Mouse (Mus musculus) MEL (cell line): ENCODE data around the gene Ak5.

ENCODE experiments used
- BHLHE40 ChIP-seq: IDR thresholded peaks from 2 replicates; pipeline ENCODE4 v1.6.1; 2012; ENCODE audit warnings: low read depth, mild to moderate bottlenecking, inconsistent platforms, low read length, improper control_type of control experiment, borderline replicate concordance
- CHD2 ChIP-seq: IDR thresholded peaks from 2 replicates; pipeline ENCODE4 v1.6.1; 2011; ENCODE audit warnings: low read length, improper control_type of control experiment
- CTCF ChIP-seq, 3 experiments: IDR thresholded peaks in 2 of 3; conservative IDR thresholded peaks in 1 of 3; 2 replicates each; pipeline ENCODE4 v1.5.1; 2011 to 2012; ENCODE audit warnings: low read length in 3 of 3, low read depth in 2 of 3, mild to moderate bottlenecking in 2 of 3, improper control_type of control experiment in 1 of 3, inconsistent platforms in 1 of 3, mixed read lengths in 1 of 3, moderate library complexity in 1 of 3; ENCODE audit not compliant: control insufficient read depth in 1 of 3, insufficient read depth in 1 of 3, poor library complexity in 1 of 3, severe bottlenecking in 1 of 3
- EP300 ChIP-seq, 2 experiments: IDR thresholded peaks; 2 replicates each; pipeline ENCODE4 v1.6.1; 2011; ENCODE audit warnings: improper control_type of control experiment in 2 of 2, low read length in 2 of 2, low read depth in 1 of 2, mild to moderate bottlenecking in 1 of 2
- ETS1 ChIP-seq: IDR thresholded peaks from 2 replicates; pipeline ENCODE4 v1.6.1; 2012; ENCODE audit warnings: low read depth, mild to moderate bottlenecking, inconsistent platforms, low read length, improper control_type of control experiment, moderate library complexity
- GATA1 ChIP-seq: IDR thresholded peaks from 2 replicates; pipeline ENCODE4 v1.6.1; 2011; ENCODE audit warnings: low read depth, low read length, improper control_type of control experiment
- HCFC1 ChIP-seq: IDR thresholded peaks from 2 replicates; pipeline ENCODE4 v1.6.1; 2012; ENCODE audit warnings: low read depth, mild to moderate bottlenecking, inconsistent platforms, low read length, improper control_type of control experiment, moderate library complexity
- MEF2A ChIP-seq: IDR thresholded peaks from 2 replicates; pipeline ENCODE4 v1.6.1; 2014; ENCODE audit warnings: low read depth, mild to moderate bottlenecking, inconsistent platforms, low read length, improper control_type of control experiment; ENCODE audit not compliant: poor library complexity, insufficient replicate concordance, severe bottlenecking; ENCODE audit errors: extremely low read depth
- MYC ChIP-seq: IDR thresholded peaks from 2 replicates; pipeline ENCODE4 v1.6.1; 2011; ENCODE audit warnings: low read depth, mild to moderate bottlenecking, low read length, improper control_type of control experiment, moderate library complexity
- POLR2A ChIP-seq, 2 experiments: IDR thresholded peaks; 2 replicates each; pipeline ENCODE4 v1.6.1; 2011 to 2012; ENCODE audit warnings: low read length in 2 of 2, mild to moderate bottlenecking in 2 of 2, control low read depth in 1 of 2, improper control_type of control experiment in 1 of 2, low read depth in 1 of 2, moderate library complexity in 1 of 2; ENCODE audit not compliant: control insufficient read depth in 1 of 2, insufficient read depth in 1 of 2, poor library complexity in 1 of 2
- TAL1 ChIP-seq: IDR thresholded peaks from 2 replicates; pipeline ENCODE4 v1.6.1; 2012; ENCODE audit warnings: mild to moderate bottlenecking, inconsistent platforms, low read length, moderate library complexity, mixed read lengths
- USF1 ChIP-seq: IDR thresholded peaks from 2 replicates; pipeline ENCODE4 v1.6.1; 2014; ENCODE audit warnings: low read depth, mild to moderate bottlenecking, inconsistent platforms, low read length, improper control_type of control experiment, moderate library complexity
- ZKSCAN1 ChIP-seq: IDR thresholded peaks from 2 replicates; pipeline ENCODE4 v1.6.1; 2012; ENCODE audit warnings: low read depth, mild to moderate bottlenecking, inconsistent platforms, low read length, improper control_type of control experiment, moderate library complexity
- ZNF384 ChIP-seq: IDR thresholded peaks from 2 replicates; pipeline ENCODE4 v1.6.1; 2012; ENCODE audit warnings: low read depth, mild to moderate bottlenecking, inconsistent platforms, low read length, improper control_type of control experiment

DNA sequence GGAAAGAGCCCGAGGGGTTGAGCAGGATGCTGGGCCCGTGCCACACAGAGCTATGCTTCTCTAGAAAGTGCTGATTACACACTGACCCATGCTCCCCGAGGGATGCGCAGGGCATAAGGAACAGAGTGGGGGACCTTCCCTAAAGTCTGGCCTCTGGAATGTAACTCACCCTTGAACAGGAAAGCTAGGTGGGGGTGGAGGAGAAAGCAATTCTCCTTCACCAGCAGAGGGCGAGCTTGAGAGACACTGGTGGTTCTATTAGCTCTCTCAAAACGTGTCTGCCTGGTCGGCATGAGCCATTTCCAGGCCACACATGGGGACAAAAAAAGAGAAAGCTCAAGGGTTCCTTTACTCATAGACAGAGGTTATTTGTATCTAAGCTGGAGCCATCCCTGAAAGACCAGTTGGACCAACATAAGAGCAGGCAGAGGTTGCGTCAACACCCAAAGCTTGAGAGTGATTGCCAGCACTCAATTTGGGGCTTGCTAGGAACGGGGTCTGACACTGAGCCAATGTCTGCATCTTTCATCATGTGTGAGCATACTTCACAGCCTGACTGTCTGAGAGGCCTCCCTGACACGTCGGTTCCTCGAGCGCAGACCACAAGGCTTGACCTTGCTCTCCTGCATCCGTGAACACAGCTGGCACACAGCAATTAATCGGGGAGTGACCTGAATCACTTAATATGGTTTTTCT is 193.4 kb downstream of the Ak5 start:
- TF ChIP-seq GATA1 (no peak), MEF2A (no peak), CTCF (IDR thresholded peaks at IDR 0.05 in 2 of 3, conservative IDR thresholded peaks at IDR 0.05 in 1 of 3; ENCODE audit: control insufficient read depth in 1 of 3, insufficient read depth in 1 of 3, low read depth in 2 of 3, low read length in 3 of 3, poor library complexity in 1 of 3, severe bottlenecking in 1 of 3) (peak; percentile 76 to 91 (median 88)), BHLHE40 (no peak), ZKSCAN1 (no peak), CHD2 (no peak), ZNF384 (no peak), POLR2A (IDR thresholded peaks at IDR 0.05; ENCODE audit: control insufficient read depth in 1 of 2, insufficient read depth in 1 of 2, low read depth in 1 of 2, low read length in 2 of 2, poor library complexity in 1 of 2) (no peak), EP300 (IDR thresholded peaks at IDR 0.05; ENCODE audit: low read depth in 1 of 2, low read length in 2 of 2) (no peak), MYC (peak; percentile 67; the same call in 1 of the 2 replicates), HCFC1 (no peak), ETS1 (no peak), TAL1 (no peak), USF1 (no peak)
